Mouse (Mus musculus) left cerebral cortex, adult 9 months (tissue): ENCODE results near the gene Ndufaf5.
"Not testable (repeated sequence)": the region's sequence is repeated elsewhere in the genome, so short reads cannot be mapped to it uniquely, and the experiment has no call there.

Source experiments
- DNase-seq, 2 experiments: peaks; one replicate each; pipeline ENCODE4 v3.0.0; 2022; ENCODE audit warnings: low spot score in 2 of 2

Ndufaf5 gene

DNA sequence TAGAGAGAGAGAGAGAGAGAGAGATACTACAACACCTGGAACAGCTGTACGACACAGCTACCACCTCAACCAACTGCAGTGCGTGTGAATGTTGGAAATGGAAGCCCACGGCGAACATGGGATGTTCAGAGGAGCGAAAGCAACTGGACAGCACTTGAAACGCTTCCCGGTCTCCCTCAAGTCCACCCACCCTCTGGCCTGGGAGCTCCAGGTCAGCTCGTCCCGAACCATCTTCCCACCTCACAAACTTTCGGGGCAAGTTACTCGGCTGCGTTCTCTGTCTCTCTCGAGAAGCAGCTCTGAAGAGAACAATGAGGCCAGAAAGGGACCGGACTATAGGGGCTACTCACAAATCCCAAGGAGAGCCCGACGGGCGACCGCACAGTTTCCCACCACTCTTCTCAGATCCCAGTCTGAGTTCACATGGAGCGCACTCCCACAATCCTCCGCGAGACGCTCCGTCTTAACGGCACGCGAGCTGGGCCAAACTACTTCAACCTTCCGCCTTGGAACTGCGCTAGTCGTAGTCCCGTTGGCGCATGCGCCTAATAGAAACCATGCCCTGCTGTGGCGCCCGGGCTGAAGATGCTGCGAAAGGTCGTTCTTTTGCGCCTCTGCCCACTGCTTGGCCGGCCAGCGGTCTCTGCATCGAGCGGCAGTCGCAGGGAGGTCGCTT, at the start of gene Ndufaf5, which contains the start of gene Esf1:
Gene Ndufaf5, plus strand, starts transcription at position 523 of the 676 bp plus-strand sequence.
Gene Esf1, minus strand, starts transcription at position 438 of the 676 bp plus-strand sequence.
- peak; percentile 90 to 98 for DNase-seq

DNA sequence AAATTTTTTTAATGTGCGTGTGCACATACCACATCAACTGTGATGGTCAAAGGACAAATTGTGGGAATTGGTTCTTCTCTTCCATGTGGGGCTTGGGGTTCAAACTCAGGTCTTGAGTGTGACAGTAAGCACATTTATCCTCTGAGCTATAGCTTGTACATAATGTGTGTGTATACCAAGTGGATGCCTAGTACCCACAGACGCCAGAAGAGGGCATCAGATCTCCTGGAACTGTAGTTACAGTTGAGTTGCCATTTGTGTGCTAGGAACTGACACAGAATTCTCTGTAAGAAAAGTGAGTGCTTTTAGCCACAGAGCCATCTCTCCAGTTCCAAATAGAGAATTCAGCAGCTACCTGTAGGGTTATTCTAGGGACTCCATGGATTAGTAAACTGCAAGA, 44.9 kb upstream of the Ndufaf5 start:
- DNase-seq: no peak

DNA sequence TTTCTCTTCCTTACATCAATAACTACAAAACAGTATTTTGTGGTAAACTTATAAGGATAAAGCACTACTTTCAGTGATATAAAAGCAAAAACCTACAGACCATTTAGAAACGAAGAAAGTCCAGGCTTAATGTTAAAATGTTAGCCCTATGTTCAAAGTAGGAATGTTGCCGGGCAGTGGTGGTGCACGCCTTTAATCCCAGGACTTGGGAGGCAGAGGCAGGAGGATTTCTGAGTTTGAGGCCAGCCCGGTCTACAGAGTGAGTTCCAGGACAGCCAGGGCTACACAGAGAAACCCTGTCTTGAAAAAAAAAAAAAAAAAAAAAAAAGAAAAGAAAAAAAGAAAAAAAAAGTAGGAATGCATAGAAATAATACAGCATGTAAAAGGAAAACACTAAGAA, 18.7 kb upstream of the Ndufaf5 start, which contains the start of gene Gm17374:
Gene Gm17374, plus strand, starts transcription at position 301 of the 400 bp plus-strand sequence.
- DNase-seq: not testable (repeated sequence)

DNA sequence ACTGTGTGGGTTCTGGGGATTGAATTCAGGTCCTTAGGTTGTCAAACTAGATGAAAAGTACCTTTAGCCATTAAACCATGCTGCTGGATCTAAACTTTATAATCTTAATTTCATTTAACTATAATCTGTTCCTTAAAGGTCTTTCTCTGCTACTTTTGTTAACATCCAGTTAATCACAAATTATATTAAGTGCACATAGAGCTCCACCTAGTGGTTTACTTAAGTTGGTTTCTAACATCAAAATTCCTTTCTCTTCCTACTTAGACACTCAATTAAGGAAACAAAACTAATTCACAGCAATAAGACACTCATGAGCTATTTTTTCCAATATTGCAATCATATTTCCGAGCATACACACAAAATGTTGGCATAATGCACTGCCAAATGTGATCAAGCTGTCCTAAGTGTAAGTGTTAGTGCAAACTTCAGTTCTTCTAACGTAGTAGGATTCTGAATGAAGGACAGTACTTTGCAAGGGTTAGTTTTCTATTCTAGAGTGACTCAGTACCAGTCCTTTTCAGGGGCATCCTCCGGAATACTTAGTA, 11.2 kb upstream of the Ndufaf5 start:
- DNase-seq: no peak

DNA sequence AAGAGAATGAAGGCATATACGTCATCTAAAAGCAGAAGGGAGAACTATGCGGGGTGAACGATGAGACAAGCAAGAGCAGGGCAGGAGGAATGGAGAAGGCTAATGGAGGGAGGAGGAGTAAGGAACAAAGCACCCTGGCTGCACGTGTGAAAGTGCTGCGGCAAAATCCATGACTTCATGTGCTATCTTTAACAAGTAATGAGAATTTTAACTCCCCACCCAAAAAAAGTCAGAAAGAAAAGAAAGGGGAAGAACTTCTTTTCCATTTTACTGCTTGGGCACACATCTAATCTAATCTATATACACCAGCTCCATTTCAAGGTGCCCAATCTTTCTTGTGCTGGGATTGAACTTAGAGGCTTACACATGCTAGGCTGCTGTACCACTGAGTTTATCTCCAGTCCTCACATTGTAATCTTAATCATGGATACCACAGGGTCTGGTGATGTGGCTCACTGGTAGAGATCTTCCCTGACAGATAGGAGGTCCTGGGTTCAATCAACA, 7.0 kb upstream of the Ndufaf5 start:
- DNase-seq: no peak

DNA sequence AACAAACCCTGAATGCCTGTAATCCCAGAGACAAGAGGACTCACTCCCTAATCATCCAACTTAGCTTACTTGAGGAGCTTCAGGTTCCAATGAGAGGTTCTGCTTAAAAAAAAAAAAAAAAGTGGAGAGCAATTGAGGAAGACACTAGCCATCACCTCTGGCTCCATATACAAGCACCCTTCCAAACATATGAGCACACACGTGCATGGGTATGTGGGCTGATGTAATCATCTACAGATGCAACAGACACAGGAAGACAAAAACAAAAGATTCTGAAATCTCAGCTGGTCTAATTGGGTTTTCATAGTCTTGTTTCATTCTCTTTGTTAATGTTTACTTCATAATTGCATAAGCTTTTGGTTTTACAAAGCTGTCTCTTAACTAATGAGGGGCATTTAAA, 1.4 kb upstream of the Ndufaf5 start:
- no peak for DNase-seq

DNA sequence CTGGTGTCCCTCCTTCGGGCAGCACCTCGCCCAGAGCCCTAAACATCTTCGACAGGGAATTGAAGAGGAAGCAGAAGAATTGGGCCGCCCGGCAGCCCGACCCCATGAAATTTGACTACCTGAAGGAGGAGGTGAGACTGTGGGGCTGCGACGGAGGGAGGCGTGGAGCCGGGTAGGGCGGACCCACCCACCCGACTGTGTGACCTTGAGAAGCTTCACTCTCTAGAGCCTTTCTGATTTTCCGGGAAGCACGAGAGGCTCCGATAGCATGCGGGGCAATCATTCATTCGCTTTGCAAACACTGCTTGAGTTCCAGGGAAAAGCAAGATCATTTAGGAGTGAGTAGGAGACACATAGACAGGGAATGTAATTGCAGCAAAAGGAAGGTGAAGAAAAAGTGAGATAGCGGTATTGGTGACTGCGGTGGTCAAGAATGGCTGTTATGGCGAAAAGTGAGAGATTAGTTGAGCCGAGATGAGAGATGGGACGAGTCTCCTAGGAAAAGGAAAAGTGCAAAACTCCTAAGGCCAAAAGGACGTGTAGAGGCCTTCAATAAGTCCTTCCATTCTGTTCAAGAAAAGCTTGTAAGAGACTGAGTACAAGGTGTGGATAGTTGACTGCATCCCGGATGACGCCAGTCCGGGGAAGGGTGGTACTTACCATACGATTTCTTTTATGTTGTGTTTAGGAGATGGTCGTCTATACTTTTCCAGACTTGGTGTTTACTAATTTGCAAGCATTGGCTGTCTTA, 529 bp downstream of the Ndufaf5 start:
- no peak for DNase-seq

DNA sequence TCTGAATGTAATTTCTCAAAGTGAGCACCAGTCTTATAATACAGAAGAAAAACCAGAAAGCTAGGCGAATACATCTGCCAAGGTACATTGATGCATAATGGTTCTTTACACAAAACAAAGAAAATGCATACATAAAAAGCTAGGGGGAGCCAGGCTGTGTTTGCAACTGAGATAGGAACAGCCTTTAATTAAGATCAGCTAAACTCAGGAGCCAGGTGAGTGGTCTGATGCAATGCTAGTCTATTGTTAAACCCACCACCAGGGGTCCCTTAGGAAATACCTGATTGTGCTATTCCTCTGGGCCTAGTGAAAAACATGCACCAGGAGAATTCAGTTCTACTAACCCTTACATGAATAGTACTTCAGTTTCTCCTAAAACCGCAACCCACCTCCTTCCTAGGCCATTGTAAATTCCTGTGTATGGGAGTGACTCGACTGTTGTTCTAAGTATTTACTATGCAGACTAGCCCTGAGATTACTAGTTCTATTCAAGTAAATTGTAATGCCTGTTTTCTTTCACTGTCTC, 15.3 kb downstream of the Ndufaf5 start:
- DNase-seq: not testable (repeated sequence)

DNA sequence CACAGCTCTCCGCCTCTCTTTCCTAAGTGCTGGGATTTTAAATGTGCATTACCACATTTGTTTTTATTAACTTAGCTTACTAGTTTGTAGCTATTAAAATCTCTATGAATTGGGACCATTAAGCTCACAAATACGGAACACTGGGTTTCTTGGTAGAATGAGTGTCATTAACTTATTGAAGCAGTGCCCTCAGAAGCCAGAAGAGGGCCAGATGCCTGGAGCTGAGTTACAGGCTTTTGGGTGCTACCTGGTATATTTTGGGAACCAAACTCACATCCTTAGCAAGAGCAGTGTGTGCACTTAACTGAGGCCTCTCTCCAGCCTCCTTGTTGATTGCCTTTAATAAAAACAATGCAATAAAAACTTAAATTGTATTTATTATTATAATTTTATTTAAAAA, 30.3 kb downstream of the Ndufaf5 start:
- DNase-seq: no peak

DNA sequence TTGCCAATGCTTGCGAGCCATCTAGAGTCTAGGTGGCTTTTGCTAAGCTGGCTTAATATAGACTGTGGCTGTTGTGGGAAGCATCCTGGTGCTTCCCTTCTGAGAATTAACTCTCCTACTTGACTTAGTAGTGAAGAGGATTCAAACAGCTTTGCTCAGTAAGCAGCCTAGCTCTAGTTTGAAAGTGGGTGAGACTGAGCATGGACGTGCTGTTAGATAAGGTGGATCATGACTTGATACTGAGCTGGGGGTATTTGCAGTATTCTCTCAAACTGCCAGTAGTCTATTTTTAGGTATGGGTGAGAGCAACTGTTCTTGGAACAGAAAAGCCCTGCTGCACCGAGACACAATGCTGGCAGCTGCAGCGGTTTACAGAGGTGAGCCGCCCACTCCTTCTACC, 32.1 kb downstream of the Ndufaf5 start:
- peak; percentile 45 to 50 for DNase-seq

DNA sequence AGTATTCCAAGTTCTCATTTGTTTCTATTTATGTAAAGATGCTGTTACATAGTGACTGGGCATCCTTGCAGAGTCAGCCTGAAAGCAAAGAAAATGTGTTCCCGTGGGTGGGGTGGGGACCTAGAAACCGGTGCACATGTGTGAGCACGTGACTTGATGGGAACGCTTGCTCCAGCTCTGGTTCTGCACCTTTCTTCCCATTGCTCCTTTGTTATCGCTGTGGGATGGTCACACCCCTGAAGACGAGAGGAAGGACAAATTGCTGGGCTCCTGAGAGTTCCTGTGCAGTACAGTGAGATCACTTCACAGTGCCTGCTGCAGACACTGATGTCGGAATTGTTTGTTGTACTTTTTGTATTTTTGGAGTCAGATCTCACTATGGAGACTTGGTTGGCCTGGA, 33.3 kb downstream of the Ndufaf5 start:
- DNase-seq: no peak

DNA sequence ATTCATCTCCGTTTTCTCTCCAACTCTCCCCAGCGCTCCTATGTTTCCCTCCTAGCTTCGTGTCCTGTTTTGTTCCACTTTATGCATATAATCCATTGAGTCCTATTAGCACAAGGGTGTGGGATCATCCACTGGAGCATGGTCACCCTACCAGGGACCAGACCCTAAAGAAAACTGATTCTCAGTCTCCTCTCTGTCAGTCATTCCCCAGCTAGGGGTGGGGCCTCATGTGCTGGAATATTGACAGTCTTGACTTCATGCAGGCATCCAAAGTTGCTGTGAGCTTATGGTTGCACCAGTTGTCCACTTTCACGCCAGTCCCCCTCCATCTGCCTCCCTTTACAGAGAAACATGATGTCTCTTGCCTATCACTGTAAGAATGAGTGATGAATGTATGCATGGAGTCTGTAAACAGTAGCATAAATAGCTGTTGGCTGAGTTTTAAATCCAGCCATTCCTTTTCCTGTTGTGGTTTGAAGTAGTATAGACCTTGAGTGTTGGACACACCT, 44.1 kb downstream of the Ndufaf5 start:
- no peak for DNase-seq

DNA sequence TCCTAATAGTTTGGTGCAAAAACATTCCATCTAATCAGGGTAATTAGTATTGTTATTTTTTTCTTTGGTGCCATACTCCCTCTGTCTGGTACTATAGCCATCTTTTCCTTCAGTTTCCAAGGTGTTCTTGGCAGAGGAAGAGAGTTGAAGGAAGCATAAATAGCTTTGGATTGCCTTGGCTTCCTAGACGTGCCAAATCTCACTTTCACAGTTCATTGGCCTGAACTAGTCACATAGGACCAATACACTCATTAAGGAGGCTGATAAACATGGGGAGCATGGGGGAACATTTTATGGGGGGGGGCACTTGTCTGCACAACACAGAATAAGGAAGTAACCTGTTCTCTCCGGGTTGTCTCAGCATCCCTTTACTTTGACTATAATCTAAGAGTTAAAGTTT, 45.0 kb downstream of the Ndufaf5 start:
- DNase-seq: no peak

DNA sequence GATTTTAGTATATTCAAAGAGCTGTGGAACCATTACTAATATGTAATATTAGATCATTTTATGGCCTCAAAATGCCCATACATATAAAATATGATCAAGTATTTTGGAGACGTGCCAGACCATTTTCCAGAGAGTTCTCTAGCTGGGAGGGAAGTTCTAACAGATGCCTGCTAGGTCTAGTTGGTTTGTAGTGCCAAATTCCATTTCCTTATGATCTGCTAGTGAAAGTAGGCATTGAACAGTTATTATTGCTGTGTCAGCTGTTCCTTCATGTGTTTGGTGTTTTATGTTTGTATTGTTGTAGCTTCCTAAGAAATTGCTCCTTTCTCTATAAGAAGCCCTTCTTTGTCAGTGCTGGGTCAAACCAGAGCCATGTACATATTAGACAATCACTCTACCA, 45.5 kb downstream of the Ndufaf5 start:
- no peak for DNase-seq

DNA sequence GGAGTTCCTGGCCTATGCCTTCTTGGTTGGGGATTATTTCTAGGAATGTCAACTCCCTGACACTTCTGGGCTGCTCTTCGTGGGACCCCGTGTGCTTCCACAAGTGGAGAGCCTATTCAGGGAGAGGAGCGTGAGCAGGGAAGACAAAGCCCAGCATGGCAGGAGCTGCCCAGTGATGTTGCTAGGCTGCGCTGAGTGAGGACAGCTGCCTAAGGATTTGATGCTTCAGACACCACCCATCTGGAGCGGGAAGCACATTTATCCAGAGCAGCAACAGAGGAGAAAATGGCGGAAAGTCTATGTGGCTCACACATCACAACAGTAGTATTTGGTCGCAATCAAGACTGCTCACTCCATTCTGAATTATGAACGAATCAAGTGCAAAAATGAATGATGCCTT, 49.9 kb downstream of the Ndufaf5 start:
- no peak for DNase-seq

DNA sequence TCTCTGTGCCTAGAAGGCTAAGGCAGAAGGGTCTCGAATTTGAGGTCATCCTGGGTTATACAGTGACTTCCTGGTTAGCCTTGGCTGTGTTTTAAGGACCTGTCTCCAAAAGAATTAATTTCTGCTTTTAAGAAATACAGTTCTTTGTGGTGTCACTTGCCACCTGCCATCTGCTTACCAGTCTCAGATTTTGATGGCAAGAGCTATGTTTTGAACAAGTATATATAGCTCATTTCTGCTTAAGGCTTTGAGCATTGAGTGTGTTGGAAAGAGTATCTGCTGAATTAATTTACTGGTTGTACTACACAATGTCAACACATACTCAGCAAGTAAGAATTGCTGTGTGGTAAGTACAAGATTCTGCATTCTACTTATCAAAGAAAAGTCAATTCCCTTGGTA, 59.8 kb downstream of the Ndufaf5 start:
- DNase-seq: peak in 1 of 2 experiments; percentile 19

DNA sequence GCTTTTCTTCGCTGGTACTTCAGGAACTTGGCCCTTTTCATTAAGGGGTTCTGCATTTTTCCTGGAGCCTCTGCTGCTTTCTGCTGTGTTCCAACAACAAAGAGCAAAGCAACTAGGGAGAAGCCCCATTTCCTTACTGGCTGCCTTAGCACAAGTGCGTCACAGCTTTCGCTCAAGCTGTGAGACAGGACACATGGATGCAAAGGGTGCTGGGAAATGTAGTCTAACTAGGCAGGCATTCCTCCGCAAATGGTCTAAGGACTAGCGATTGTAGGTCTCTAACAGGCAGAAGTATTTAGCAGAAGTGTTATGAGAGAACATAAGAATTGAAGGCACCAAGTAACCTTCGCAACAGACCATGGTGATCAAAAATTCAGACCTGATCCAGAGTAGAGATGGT, 66.8 kb downstream of the Ndufaf5 start:
- DNase-seq: no peak

DNA sequence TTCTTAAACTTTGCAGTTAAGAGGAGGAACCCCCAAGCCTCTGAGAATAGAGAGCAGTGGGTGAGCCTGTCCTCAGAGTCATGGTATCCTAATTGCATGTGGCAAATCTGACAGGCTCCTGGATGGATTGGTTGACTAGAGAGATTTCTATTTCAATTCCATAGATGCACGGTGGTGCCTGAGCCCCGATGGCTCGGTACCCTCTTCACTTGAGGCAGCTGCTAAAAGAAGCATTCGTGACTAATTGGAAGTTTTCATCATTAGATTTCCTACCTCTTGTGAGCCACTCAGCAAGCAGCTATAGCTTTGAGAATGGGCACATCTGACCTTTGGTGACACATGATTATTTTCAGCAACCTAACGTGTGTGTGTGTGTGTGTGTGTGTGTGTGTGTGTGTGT, 71.9 kb downstream of the Ndufaf5 start:
- no peak for DNase-seq

DNA sequence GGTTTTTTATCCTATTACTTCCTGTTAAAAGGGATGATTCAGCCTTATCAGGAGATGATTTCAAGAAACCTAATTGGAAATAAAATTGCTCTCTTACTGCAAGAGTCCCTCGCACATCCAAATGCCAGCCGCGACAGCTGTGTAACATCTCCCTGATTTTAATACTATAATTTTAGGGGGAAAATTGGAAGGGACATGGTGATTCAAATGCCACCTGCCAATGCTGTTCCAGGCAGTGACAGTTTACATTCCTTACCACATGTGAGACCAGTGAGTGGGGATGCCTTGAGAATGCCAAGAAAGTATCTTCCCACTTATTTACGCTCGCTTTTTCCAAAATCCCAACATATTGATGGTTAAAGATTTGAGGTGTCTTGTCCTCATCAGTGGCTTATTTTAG, 72.7 kb downstream of the Ndufaf5 start:
- DNase-seq: no peak
